Mouse (Mus musculus) forebrain, embryonic 16.5 days (tissue): ENCODE measurements around the gene Szrd1. TPM values are rescaled to one million over a fixed set of nuclear protein-coding genes. Genes with fewer than 3 reads are reported as not detected.

Experiments
- ATAC-seq: fragments of 200-750 bp; cut with Nextera tagmentation; 2 replicates; pipeline ENCODE4 v1.8.0; 2017; ENCODE audit warnings: mild to moderate bottlenecking, moderate library complexity
- H3K27ac ChIP-seq: fragments of 300-500 bp; sonication (generic); 2 replicates; pipeline ENCODE4 v1.5.1; 2014; ENCODE audit warnings: low read length, control low read depth
- H3K27me3 ChIP-seq: fragments of 300-500 bp; sonication (generic); replicated peaks from 2 replicates; pipeline ENCODE4 v1.6.1; 2014; ENCODE audit warnings: low read length; ENCODE audit not compliant: control insufficient read depth, insufficient read depth
- H3K36me3 ChIP-seq: fragments of 300-500 bp; sonication (generic); 2 replicates; pipeline ENCODE4 v1.6.1; 2014; ENCODE audit not compliant: control insufficient read depth, insufficient read depth
- H3K4me1 ChIP-seq: fragments of 300-500 bp; sonication (generic); replicated peaks from 2 replicates; pipeline ENCODE4 v1.6.1; 2014; ENCODE audit warnings: low read length; ENCODE audit not compliant: control insufficient read depth, insufficient read depth
- H3K4me2 ChIP-seq: fragments of 300-500 bp; sonication (generic); 2 replicates; pipeline ENCODE4 v1.6.1; 2014; ENCODE audit warnings: mild to moderate bottlenecking, low read length, control low read depth
- H3K4me3 ChIP-seq: fragments of 300-500 bp; sonication (generic); replicated peaks from 2 replicates; pipeline ENCODE4 v1.5.1; 2014; ENCODE audit warnings: mild to moderate bottlenecking, low read length, control low read depth
- H3K9ac ChIP-seq: fragments of 300-500 bp; sonication (generic); replicated peaks from 2 replicates; pipeline ENCODE4 v1.6.1; 2014; ENCODE audit warnings: low read depth, low read length, control low read depth
- H3K9me3 ChIP-seq: fragments of 300-500 bp; sonication (generic); 2 replicates; pipeline ENCODE4 v1.6.1; 2016; ENCODE audit warnings: low read length; ENCODE audit not compliant: control insufficient read depth
- WGBS: fragments of 180-500 bp; shearing (Covaris S2); extraction: QIAGEN DNeasy Blood & Tissue Kit; methylation state at CpG from one replicate; pipeline ENCODE4 v1.1.7; 2014; 5-methylcytosine and 5-hydroxymethylcytosine counted together
- polyA plus RNA-seq: library from polyadenylated mRNA; unstranded; fragments of >200 nt; fragmentation: Nextera tagmentation; extraction: Ambion mirVana; gene quantifications from 2 replicates; pipeline ENCODE4 v1.2.1, GENCODE M21; 2015

The Szrd1 gene
- polyA plus RNA-seq, 1 experiment from 2014 or later, result 31.2 TPM

DNA sequence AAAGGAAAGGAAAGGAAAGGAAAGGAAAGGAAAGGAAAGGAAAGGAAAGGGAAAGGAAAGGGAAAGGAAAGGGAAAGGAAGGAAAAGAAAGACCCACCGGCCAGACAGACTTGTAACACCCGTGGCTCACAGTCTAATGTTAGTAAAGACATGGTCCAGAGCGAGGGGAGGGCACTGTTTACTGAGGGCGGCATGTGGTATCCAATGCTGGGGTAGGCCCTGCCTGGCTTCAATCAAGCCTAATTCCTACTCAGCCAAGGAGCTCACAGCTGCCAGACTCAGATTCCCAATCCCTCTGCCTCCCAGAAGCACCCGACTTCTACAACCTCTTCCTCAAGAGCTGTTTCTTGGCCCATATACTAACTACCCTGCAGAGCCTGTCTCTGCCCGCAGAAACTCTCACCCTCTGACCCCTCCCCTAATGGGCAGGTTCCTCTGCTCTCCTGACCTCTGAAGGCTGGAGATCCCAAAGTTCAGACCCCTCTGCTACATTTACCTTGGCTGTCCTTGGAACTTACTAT is 10.3 kb downstream of the Szrd1 start:
- no peak for ATAC-seq
- H3K36me3 ChIP-seq, result no peaks in the 10 kb centered on the region
- H3K27ac ChIP-seq, result no peak overlapping the region
- no peak overlapping the region for H3K4me3 ChIP-seq
- no peak overlapping the region for H3K9ac ChIP-seq
- H3K4me2 ChIP-seq, result no peak overlapping the region
- 81% methylated on average over 6 of the region's 6 CpGs for WGBS
- H3K9me3 ChIP-seq, result no peaks in the 10 kb centered on the region
- peaks cover 30% of the 10 kb centered on the region for H3K4me1 ChIP-seq
- H3K27me3 ChIP-seq, result no peaks in the 10 kb centered on the region

DNA sequence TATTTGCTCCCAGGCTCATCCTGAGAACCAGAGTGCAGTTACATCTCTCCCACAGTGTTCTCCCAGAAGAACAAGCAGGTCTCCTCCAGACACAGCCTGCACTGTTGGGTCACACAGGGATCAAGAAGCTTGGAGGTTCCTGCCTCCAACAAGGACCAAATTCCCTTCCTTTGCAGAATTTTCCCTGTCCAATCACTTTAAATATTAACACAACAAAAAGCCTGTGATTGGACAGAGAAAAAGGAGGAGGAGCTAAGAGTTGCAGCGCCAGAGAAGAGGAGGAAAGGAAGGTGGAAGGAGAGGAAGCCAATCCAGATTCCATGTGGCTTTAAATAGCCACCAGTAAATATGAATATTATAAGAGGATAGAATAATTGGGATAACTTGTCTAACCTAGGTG is 16.5 kb downstream of the Szrd1 start:
- H3K36me3 ChIP-seq, result 0 out of 2 replicates have a peak, but pooled peaks cover 2% of the 10 kb centered on the region
- no peak for ATAC-seq
- 42% methylated on average over 1 of the region's 1 CpGs for WGBS
- H3K4me3 ChIP-seq, result no peak overlapping the region
- no peak overlapping the region for H3K9ac ChIP-seq
- H3K4me1 ChIP-seq, result peaks cover 3% of the 10 kb centered on the region
- no peaks in the 10 kb centered on the region for H3K9me3 ChIP-seq
- H3K4me2 ChIP-seq, result no peak overlapping the region
- no peak overlapping the region for H3K27ac ChIP-seq
- no peaks in the 10 kb centered on the region for H3K27me3 ChIP-seq

DNA sequence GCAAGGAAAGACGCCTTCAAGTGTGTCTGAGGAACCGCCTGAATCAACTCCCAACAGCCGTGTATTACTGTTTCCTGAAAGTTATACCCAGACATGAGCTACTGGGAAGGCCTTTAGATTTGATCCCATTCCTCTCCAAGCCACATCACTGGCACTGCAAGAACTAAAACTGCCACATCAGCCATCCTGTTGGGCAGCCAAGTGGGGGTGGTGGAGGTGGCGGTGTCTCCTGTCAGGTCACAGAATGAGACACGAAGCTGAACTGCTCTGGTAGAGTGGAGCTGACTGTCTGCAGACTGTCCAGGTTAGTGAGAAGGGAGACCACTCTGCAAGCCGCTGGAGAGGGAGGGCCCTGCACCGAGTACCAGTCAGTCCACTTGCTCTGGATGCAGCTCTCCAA is 16.9 kb downstream of the Szrd1 start:
- no peak for ATAC-seq
- no peaks in the 10 kb centered on the region for H3K27me3 ChIP-seq
- no peak overlapping the region for H3K4me3 ChIP-seq
- H3K4me1 ChIP-seq, result peaks cover 3% of the 10 kb centered on the region
- no peak overlapping the region for H3K9ac ChIP-seq
- no peak overlapping the region for H3K27ac ChIP-seq
- no peaks in the 10 kb centered on the region for H3K9me3 ChIP-seq
- H3K36me3 ChIP-seq, result 0 out of 2 replicates have a peak, but pooled peaks cover 2% of the 10 kb centered on the region
- 85% methylated on average over 7 of the region's 7 CpGs for WGBS
- no peak overlapping the region for H3K4me2 ChIP-seq

DNA sequence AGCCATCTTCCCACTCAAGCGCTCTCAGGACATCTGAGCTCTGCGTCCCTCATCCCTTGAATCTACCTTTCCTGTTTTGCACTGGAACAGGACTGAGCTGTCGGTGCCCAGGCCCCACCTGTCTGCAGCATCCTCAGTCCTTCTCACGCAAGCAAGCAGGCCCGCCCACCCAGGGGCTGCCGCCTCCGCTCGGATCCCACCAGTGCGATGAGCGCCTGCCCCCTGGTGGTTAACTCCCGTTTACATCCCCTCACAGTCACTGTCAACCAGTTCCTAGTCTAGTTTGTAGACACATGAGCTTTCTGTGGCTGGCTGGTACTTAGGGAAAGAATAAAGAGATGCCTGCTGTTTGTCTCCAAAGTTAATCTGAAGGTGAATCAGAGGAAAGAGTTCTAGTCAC is 18.9 kb downstream of the Szrd1 start:
- H3K4me1 ChIP-seq, result peaks cover 3% of the 10 kb centered on the region
- no peak overlapping the region for H3K4me3 ChIP-seq
- 21% methylated on average over 11 of the region's 11 CpGs for WGBS
- no peak overlapping the region for H3K4me2 ChIP-seq
- H3K27me3 ChIP-seq, result no peaks in the 10 kb centered on the region
- peak; percentile 83 for ATAC-seq
- no peaks in the 10 kb centered on the region for H3K9me3 ChIP-seq
- H3K36me3 ChIP-seq, result 0 out of 2 replicates have a peak, but pooled peaks cover 2% of the 10 kb centered on the region
- no peak overlapping the region for H3K9ac ChIP-seq
- no peak overlapping the region for H3K27ac ChIP-seq

DNA sequence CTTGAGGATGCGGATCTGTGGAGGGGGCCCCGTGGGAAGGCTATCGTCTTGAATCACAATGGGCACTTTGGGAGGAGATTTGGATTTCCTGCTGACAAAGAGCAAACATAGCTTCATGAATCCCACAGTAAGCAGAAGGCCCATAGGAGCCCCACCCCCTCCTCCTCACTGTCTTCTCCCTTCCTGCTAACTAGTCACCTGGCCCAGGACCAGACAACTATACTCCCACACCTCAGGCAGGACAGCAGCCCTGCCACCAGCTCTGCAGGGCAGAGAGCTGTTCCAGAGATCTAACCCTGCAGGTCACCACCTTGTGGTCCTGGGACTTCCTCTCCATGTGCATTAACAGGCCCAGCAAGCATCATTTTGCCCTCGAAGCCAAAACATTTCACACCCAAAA is 20.9 kb downstream of the Szrd1 start:
- no peaks in the 10 kb centered on the region for H3K9me3 ChIP-seq
- H3K4me2 ChIP-seq, result no peak overlapping the region
- H3K36me3 ChIP-seq, result peaks cover 7% of the 10 kb centered on the region; the same call in 1 of the 2 replicates
- WGBS, result 64% methylated on average over 4 of the region's 4 CpGs
- H3K27ac ChIP-seq, result no peak overlapping the region
- no peaks in the 10 kb centered on the region for H3K27me3 ChIP-seq
- ATAC-seq, result no peak
- no peak overlapping the region for H3K9ac ChIP-seq
- no peak overlapping the region for H3K4me3 ChIP-seq
- H3K4me1 ChIP-seq, result peaks cover 3% of the 10 kb centered on the region

DNA sequence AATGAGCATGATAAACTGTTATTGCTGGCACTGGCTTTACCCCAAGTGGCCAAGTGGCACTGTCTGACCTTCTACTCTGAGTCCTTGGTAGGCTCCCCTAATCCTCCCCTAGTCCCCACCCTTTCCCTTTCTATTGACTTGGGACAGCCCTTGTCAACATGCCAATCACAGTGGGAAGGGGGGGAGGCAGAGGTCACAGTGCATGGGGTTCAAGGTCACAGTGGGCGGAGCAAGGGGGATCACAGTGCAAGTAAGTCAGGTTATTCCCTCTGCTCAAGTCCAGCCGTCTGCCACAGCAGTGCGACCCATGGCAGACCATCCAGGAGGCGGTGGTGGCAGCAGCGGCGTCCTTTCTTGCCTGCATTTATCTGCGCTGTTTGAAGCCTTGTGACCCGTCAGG is 24.2 kb downstream of the Szrd1 start:
- Histone ChIP-seq H3K4me2 (no peak overlapping the region), H3K9ac (no peak overlapping the region), H3K4me3 (no peak overlapping the region), H3K27me3 (no peaks in the 10 kb centered on the region), H3K9me3 (no peaks in the 10 kb centered on the region), H3K27ac (no peak overlapping the region), H3K4me1 (no peaks in the 10 kb centered on the region), H3K36me3 (peaks cover 10% of the 10 kb centered on the region)
- WGBS, result 70% methylated on average over 8 of the region's 8 CpGs
- no peak for ATAC-seq

DNA sequence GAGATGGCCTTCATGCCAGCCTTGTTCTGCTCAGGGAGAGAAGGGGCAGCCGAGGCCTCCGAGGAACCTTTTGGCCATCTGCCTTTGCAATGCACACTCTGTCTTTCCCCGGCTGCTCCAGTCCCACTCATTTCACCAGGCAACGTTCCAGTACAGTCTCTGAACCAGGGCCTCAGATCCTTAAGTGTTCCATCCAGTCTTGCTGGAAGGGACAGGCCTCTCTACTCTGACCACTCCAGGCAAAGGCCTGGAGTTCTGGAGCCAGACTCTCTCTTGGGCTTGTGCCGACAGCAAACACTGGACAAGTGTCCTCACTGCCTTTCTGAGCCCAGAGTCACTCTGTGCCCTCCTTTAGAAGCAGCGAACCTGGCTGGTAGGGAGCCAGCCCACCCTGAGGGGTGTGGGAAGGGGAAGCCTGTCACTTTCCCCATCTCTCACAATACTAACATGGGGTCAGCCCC is 25.0 kb downstream of the Szrd1 start:
- no peaks in the 10 kb centered on the region for H3K27me3 ChIP-seq
- 94% methylated on average over 6 of the region's 6 CpGs for WGBS
- no peaks in the 10 kb centered on the region for H3K9me3 ChIP-seq
- no peak overlapping the region for H3K4me3 ChIP-seq
- H3K27ac ChIP-seq, result no peak overlapping the region
- no peak overlapping the region for H3K4me2 ChIP-seq
- H3K9ac ChIP-seq, result no peak overlapping the region
- peaks cover 10% of the 10 kb centered on the region for H3K36me3 ChIP-seq
- no peak for ATAC-seq
- no peaks in the 10 kb centered on the region for H3K4me1 ChIP-seq

DNA sequence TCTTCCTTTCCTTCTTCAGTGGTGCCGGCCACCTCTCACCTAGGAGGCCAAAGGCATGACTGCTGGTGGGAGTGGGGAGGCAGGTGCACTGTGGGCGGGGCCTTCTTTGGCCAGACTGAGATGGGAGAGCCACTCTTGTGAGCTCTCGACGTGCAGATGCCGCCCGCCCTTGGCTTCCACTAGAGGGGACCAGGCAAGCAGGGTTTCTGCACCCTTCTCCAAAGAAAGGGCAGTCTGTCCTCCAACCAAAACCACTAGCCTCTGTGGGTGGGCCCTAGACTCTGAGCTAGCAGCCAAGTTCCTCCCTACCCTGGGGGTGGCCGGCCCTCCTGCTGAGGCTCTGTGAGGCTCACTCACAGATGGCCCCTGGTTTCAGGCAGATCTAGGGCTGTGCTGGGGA is 25.7 kb downstream of the Szrd1 start:
- Histone ChIP-seq H3K9me3 (no peaks in the 10 kb centered on the region), H3K4me3 (no peak overlapping the region), H3K9ac (no peak overlapping the region), H3K27ac (no peak overlapping the region), H3K4me1 (no peaks in the 10 kb centered on the region), H3K36me3 (peaks cover 10% of the 10 kb centered on the region), H3K27me3 (no peaks in the 10 kb centered on the region), H3K4me2 (no peak overlapping the region)
- 82% methylated on average over 7 of the region's 7 CpGs for WGBS
- no peak for ATAC-seq

DNA sequence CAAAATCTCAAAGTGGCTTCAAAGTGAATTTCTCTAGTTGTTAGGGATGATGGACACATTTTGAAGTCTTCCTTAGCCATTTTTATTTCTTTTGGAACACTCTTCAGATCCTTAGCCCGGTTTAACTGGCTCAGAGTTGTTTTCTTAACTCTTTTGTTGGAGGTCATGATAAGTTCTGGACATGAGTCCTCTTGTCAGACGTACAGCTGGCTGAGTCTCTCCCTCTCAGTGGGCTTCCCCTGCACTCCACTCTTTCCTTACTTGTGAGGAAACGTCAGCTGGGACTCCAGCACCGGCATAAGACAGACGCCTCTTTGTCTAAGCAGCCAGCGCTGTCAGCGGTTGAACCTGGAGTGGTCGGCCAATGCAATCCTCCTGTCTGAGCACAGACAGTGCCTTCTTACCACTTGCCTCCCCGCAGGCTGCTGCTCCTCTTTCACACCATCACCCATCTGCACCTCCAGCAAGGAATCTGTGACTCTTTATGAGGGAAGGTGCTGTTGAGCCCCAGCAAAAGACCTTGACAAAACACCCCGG is 31.3 kb downstream of the Szrd1 start:
- Histone ChIP-seq H3K36me3 (peaks cover 3% of the 10 kb centered on the region; the same call in 1 of the 2 replicates), H3K9me3 (no peaks in the 10 kb centered on the region), H3K9ac (no peak overlapping the region), H3K27ac (no peak overlapping the region), H3K27me3 (no peaks in the 10 kb centered on the region), H3K4me3 (no peak overlapping the region), H3K4me2 (no peak overlapping the region), H3K4me1 (no peaks in the 10 kb centered on the region)
- 46% methylated on average over 10 of the region's 10 CpGs for WGBS
- ATAC-seq, result no peak
